Mouse (Mus musculus) erythroid progenitor cell, adult 5-6 weeks (primary cell): ENCODE measurements around the gene Arxes2. TPM values are rescaled to one million over a fixed set of nuclear protein-coding genes. Genes with fewer than 3 reads are reported as not detected.
"Not testable (repeated sequence)": the region's sequence is repeated elsewhere in the genome, so short reads cannot be mapped to it uniquely, and the experiment has no call there.

Source experiments
- ATAC-seq: replicated peaks from 2 replicates; pipeline ENCODE4 v1.8.0; 2016; ENCODE audit warnings: moderate number of reproducible peaks, mild to moderate bottlenecking, moderate TSS enrichment, inconsistent platforms; ENCODE audit not compliant: poor library complexity, low FRiP score, severe bottlenecking
- total RNA-seq, 2 experiments: library from RNA; stranded (forward) in 1 of 2; stranded (reverse) in 1 of 2; fragments of 150-400 nt in 1 of 2; fragments of 186-747, 209-891 nt in 1 of 2; gene quantifications; 2 replicates each; pipeline versions ENCODE4 v1.2.3 to v1.2.4; 2015 to 2017; ENCODE audit warnings: low replicate concordance in 2 of 2

The Arxes2 gene
- total RNA-seq (2015; ENCODE audit: low replicate concordance), result not detected in 2 replicates
- total RNA-seq (2017; ENCODE audit: low replicate concordance), result not detected in 2 replicates

- not testable (repeated sequence) for ATAC-seq
Measured at GRCm38 (mm10) chrX:135993664-135994119, at the start of gene Arxes2. Arxes2 (plus strand) TSS chrX:135993824.

- no peak for ATAC-seq
Measured at GRCm38 (mm10) chrX:135948699-135949437, 44.8 kb upstream of the Arxes2 start.

- no peak for ATAC-seq
Measured at GRCm38 (mm10) chrX:135956988-135957690, 36.5 kb upstream of the Arxes2 start.

GRCm38 (mm10) chrX:135957691-135958081, 35.9 kb upstream of the Arxes2 start:
- ATAC-seq, result no peak

- ATAC-seq, result no peak
Measured at GRCm38 (mm10) chrX:135958589-135959225, 34.9 kb upstream of the Arxes2 start.

- ATAC-seq, result no peak
Measured at GRCm38 (mm10) chrX:135959536-135959935, 34.1 kb upstream of the Arxes2 start.

- no peak for ATAC-seq
Measured at GRCm38 (mm10) chrX:135962342-135962741, 31.3 kb upstream of the Arxes2 start.

DNA sequence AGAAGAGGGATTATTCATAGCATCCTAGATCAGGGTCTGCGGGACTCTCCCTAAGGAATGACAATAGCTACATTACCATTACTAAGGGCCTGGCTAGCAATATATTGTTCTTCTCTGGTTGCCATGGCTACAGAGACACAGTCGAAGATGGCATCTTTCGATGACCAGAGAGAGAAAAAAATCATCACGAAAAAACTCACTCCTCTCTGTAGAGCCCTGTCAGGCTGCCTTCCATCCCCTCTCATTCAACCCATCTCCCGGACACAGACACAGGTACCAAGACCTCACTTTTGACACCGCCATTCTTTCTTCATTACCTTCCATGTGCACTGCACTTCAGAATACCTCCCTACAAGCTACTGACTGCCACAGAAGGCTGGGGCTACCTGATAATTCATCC, 30.5 kb upstream of the Arxes2 start:
- no peak for ATAC-seq

DNA sequence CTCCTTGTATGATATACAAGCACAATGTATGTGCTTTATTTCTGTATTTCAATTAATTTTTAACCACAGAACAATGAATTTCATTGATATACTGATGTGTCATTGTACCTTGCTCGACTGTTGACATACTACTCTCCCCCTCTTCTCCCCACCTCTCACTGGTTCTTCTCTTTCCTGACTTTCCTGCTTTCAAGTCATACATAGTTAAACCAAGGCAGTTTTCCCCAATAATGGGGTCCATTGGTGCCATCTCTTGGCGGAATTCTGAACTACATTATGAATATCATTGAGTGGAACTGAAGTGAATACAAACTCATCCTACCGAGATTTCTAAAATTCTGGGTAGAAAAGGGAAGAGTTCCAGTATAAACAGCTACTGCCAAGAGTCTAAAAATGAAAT, 30.0 kb upstream of the Arxes2 start:
- no peak for ATAC-seq

DNA sequence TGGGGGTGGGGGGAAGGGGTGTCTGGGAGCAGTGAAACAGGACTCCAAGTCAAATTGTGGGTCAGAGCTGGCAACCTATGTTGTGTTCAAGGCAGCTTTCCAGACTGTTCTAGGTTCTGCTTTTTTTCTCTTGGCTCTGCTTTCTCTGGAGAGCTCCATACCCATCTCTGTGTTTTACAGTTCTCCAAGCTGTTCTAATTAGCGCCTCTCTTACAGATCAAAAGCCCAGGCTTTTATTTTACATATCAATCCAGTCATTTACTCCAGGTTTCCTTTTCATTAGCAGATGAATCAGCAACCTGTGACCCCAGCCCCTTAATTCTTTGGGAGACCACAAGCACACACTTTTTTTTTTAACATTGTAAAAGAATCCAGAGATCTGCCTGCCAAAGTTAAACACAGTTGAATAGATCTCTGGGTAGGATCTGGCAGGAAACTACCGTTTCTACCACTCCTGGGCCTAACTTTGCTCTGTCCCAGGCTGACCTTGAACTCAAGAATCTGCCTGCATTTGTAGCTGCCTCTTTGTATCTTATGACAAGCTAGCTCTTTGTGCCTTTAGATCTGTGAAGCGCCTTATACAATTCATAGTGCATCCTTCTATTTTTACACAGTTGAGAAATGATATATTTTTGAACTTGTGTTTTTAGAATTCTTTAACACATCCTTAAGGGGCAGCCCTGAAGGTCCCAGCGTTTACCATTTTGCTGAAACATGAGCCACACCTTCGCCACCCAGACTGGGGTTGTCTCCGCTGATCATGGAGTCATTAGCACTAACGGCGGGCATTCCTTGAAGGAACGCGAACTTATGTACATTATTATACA, 19.8 kb upstream of the Arxes2 start:
- ATAC-seq, result no peak

GRCm38 (mm10) chrX:135974424-135975225, 19.0 kb upstream of the Arxes2 start:
- ATAC-seq, result no peak

DNA sequence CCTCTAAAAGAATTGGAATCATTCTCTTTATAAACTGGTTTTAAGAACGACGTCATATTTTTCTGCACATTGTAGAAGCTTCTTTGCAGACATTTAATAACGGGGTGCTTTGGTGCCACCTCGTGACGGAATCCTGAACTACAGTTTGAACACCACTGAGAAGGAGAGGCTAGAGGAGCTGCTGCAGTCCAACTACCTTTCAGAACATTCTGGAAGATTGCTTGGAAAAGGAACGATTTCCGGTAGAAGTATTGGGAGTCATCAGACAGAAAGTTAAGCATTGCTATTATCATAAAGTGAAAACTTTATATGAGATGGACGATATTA, 18.4 kb upstream of the Arxes2 start:
- ATAC-seq, result no peak

GRCm38 (mm10) chrX:135984539-135985260, 8.9 kb upstream of the Arxes2 start:
- no peak for ATAC-seq

DNA sequence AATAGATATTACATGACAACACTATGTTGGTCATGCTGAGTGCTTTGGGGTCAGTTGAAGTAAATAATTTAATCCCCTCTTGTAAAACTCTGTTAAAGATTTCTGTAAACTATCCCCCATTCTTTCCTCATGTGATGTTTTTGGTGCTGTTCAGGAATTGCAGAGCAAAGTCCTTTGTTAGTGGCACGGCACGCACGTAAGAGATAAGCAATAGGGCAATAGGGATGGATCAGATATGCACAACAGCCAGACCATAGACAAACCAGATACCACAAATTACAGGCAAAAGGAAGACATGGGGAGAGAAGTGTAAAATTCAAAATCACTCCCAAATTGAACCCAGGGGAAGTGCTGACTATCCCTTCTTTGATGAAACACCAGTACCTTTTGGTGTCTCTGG, 7.4 kb upstream of the Arxes2 start:
- ATAC-seq, result no peak

DNA sequence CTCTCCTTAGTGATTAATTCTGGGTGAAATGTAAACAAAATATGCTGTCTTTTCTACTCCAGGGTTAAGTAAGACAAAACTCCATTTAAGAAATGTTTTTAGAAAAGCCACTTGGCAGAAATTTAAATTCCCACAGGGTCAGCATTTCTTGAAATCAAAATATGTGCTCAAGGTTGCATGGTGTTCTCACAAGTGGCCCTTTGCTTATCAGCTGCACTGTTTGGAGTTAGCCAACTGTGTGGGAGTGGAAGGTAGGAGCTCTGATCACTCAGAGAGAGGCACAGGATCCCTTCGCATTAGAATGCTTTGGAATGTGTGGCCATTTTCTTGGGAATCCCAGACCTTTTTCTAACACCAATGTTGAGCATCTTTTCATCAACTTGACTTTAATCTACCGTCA, 3.0 kb upstream of the Arxes2 start:
- ATAC-seq, result no peak

DNA sequence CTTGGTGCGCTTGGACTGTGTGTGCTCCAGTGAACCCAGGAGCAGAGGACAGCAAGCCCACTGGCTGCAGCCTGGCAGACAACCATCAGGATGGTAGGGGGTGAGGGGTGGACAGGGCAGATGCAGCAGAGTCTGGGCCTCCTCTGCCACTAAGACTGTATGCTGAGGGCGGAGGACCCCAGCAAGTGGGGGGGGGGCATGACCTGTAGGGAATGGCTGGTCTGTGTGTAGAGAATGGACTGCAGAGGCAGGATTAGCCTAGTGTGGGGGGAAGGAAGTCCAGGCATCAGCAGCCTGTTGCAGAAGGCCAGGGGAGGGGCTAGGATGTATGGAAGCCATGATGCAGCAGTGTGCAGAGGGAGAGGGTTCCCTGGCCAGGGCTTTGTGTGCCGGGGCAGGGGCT, 431 bp upstream of the Arxes2 start:
- ATAC-seq, result not testable (repeated sequence)

DNA sequence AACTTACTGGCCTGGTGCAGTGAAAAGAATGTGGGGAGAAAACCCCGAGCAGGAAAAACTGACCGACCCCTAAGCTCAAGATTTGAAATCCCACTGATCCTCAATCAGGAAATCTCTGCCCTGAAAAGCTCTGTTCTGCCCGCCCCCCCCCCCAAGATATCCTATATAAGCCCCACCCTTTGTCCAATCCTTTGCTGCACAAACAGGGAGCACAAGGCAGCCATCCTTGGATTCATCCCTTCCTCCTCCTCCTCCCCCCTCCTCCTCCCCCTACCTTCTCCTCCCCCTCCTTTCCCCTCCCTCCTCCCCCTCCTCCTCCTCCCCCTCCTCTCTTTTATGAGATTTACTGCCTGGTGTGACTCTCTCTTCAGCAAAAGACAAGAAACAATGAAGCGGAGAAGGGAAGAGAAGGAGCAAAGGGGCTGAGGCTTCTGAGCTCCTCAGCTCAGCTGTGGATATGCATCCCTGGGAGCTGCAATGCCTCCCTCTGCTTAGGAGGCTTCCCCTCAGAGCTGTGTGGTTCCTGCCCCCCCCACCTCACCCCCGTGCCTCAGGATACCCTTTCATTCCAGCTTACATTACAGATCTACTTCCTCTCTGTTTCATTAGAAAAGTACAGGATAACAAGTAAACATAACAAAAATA, 13.7 kb downstream of the Arxes2 start:
- no peak for ATAC-seq

- no peak for ATAC-seq
Measured at GRCm38 (mm10) chrX:136014392-136014791, 20.8 kb downstream of the Arxes2 start.
